Mouse (Mus musculus): ENCODE results near the gene Tmem82. TPM values are rescaled to one million over a fixed set of nuclear protein-coding genes. Genes with fewer than 3 reads are reported as not detected.
"Not testable (repeated sequence)": the region's sequence is repeated elsewhere in the genome, so short reads cannot be mapped to it uniquely, and the experiment has no call there.

Tmem82 gene
- total RNA-seq, 2 experiments from 2014 or later = 0.37 to 0.56 TPM

- peak; percentile 73 to 88 for DNase-seq (ENCODE audit: low spot score in 2 of 2)
- Histone ChIP-seq H3K4me3 (no peak overlapping the region; the same call in 1 of the 2 replicates), H3K27ac (no peak overlapping the region; the same call in 1 of the 2 replicates)
- peak; percentile 99 for TF ChIP-seq CTCF (conservative IDR thresholded peaks at IDR 0.05)
Measured at GRCm38 (mm10) chr4:141574789-141575702, 43.4 kb downstream of the Tmem82 start.

DNA sequence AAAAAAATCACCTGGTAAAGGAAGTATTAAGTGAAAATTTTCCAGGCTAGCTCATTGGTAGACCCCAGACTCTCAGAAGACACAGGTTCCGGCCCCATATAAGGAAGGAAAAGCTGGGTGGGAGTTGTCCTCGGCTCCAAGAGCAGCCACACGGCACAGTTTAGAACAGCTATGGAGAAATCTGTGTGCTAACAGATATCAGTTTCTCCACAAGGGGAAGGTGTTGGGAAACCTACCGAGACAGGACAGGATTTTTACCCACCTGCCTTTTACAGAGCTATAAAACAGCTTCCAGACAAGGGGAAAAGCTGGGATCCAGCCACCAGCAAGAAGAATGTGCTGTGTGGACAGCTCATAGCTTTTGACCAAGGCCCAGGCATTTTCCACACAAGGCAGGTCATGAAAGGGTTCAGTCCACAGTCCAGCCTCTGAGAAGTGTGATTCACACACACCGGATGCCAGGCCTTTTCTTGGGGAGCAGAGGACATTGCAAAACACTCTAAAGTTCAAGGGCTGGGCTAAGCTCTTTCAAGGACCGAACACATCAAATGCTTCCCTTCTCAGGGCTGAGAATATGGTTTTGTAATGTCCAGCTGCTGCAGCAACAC is 45.0 kb downstream of the Tmem82 start:
- H3K27ac ChIP-seq = no peak overlapping the region
- TF ChIP-seq CTCF (conservative IDR thresholded peaks at IDR 0.05) = no peak; the same call in 1 of the 2 replicates
- no peak overlapping the region for H3K4me3 ChIP-seq
- no peak for DNase-seq (ENCODE audit: low spot score in 2 of 2)

GRCm38 (mm10) chr4:141572668-141573358 is 45.6 kb downstream of the Tmem82 start:
- Histone ChIP-seq H3K27ac (no peak overlapping the region), H3K4me3 (no peak overlapping the region)
- DNase-seq (ENCODE audit: low spot score in 2 of 2) = no peak
- TF ChIP-seq CTCF (conservative IDR thresholded peaks at IDR 0.05) = no peak

DNA sequence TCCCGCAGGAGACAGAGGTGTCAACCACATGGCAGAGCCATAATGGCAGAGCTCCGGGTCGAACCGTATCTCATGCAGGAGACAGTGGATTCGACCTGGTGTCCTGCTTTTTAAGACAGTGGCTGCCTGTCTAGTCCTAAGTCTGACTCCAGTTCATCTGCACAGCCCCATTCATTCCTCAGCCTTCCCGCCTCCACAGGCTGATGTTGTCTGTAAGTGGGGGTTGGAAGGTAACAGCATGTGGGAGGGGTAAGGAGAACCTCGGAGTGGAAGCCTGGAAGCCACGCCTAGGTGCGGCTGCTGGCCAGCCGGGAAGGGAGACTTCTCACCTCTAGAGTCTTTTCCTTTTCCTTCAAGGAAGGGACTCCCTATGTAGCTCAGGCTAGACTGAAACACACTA is 46.5 kb downstream of the Tmem82 start:
- no peak overlapping the region for H3K4me3 ChIP-seq
- no peak for DNase-seq (ENCODE audit: low spot score in 2 of 2)
- no peak overlapping the region for H3K27ac ChIP-seq
- no peak for TF ChIP-seq CTCF (conservative IDR thresholded peaks at IDR 0.05)

GRCm38 (mm10) chr4:141571337-141571739 is 47.1 kb downstream of the Tmem82 start:
- no peak overlapping the region for H3K4me3 ChIP-seq
- no peak overlapping the region for H3K27ac ChIP-seq
- TF ChIP-seq CTCF (conservative IDR thresholded peaks at IDR 0.05) = no peak
- DNase-seq (ENCODE audit: low spot score in 2 of 2) = no peak

GRCm38 (mm10) chr4:141570821-141571220 is 47.6 kb downstream of the Tmem82 start:
- no peak for DNase-seq (ENCODE audit: low spot score in 2 of 2)
- H3K27ac ChIP-seq = no peak overlapping the region
- no peak overlapping the region for H3K4me3 ChIP-seq
- TF ChIP-seq CTCF (conservative IDR thresholded peaks at IDR 0.05) = no peak

DNA sequence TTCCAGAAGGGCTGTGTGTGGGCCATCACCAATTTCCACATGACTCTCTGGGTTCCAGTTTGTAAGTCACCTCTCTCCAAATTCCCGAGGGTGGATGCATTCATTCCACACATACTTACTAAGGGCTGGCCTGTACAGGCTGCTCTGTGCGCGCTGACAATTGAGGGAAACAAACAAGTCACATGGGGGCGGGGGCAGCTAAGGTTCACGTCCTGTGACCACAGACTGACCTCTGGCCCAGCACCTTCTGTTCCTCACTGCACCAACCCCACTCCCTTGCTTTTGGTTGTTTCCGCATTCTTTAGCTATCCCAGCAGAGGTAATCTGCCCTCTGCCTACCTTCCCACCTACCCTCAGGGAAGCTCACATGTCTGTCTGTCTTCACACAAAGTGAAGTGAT is 48.4 kb downstream of the Tmem82 start:
- TF ChIP-seq CTCF (conservative IDR thresholded peaks at IDR 0.05) = no peak
- H3K4me3 ChIP-seq = no peak overlapping the region
- H3K27ac ChIP-seq = 0 out of 2 replicates have a peak overlapping the region, but pooled peaks have one; percentile 18
- DNase-seq (ENCODE audit: low spot score in 2 of 2) = no peak

- Histone ChIP-seq H3K27ac (no peak overlapping the region), H3K4me3 (no peak overlapping the region)
- TF ChIP-seq CTCF (conservative IDR thresholded peaks at IDR 0.05) = no peak
- no peak for DNase-seq (ENCODE audit: low spot score in 2 of 2)
Measured at GRCm38 (mm10) chr4:141568966-141569365, 49.5 kb downstream of the Tmem82 start.

DNA sequence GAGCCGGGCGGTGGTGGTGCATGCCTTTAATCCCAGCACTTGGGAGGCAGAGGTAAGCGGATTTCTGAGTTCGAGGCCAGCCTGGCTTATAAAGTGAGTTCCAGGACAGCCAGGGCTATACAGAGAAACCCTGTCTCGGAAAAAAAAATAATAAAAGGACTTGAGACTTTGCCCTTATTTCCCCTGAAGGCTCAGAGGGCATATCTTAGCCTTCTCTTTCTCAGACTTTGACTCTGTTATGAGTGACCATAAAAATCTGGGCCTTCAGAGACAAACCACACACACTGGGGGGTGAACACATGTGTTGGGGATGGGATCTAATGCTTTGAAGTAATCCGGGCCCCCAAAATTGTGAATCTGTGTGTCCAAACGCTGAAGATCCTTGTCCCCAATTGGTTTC is 51.3 kb downstream of the Tmem82 start:
- H3K4me3 ChIP-seq; H3K27ac ChIP-seq; DNase-seq (ENCODE audit: low spot score in 2 of 2): not testable (repeated sequence)

GRCm38 (mm10) chr4:141566187-141566586 is 52.2 kb downstream of the Tmem82 start:
- no peak overlapping the region for H3K4me3 ChIP-seq
- peak overlapping the region; percentile 43; the same call in 1 of the 2 replicates for H3K27ac ChIP-seq
- DNase-seq (ENCODE audit: low spot score in 2 of 2) = no peak
- TF ChIP-seq CTCF (conservative IDR thresholded peaks at IDR 0.05) = no peak

- Histone ChIP-seq H3K4me3 (no peak overlapping the region), H3K27ac (peak overlapping the region; percentile 43; the same call in 1 of the 2 replicates)
- TF ChIP-seq CTCF (conservative IDR thresholded peaks at IDR 0.05) = no peak
- DNase-seq (ENCODE audit: low spot score in 2 of 2) = no peak
Measured at GRCm38 (mm10) chr4:141565325-141565724, 53.1 kb downstream of the Tmem82 start.

DNA sequence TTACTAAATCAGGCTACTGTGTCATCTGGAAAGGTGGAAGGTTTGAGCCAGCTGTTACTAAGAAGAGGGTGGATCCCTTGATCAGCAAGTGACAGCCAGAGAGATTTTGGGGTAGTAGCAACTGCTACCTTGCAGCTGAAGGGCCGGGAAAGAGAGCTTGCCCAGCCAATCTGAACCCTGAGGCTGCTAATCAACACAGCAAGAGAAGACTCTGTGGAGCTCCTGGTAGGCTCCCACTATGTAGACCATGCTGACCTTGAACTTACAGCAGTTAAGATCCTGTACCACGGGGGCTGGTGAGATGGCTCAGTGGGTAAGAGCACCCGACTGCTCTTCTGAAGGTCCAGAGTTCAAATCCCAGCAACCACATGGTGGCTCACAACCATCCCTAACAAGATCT is 53.8 kb downstream of the Tmem82 start:
- TF ChIP-seq CTCF (conservative IDR thresholded peaks at IDR 0.05) = no peak
- H3K27ac ChIP-seq = 0 out of 2 replicates have a peak overlapping the region, but pooled peaks have one; percentile 28

DNA sequence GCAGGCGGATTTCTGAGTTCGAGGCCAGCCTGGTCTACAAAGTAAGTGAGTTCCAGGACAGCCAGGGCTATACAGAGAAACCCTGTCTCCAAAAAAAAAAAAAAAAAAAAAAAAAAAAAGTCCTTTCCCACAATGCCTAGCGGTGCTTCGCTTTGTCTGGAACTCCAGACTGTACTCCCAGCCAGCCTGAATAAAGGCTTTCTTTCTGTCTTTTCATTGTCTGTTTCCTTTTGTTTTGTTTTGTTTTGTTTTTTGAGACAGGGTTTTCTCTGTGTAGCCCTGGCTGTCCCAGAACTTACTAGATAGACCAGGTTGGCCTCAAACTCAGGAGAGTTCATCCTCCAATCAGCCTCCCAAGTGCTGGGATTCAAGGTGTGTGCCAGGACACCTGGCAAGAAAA is 54.2 kb downstream of the Tmem82 start:
- TF ChIP-seq CTCF (conservative IDR thresholded peaks at IDR 0.05) = no peak
- Histone ChIP-seq H3K27ac (no peak overlapping the region), H3K4me3 (no peak overlapping the region)
- DNase-seq (ENCODE audit: low spot score in 2 of 2) = no peak

More for the DNA sequence above, 53.8 kb downstream of the Tmem82 start:
- no peak overlapping the region for H3K4me3 ChIP-seq
- DNase-seq (ENCODE audit: low spot score in 2 of 2) = no peak

Other genes with a start within 250 kb of the Tmem82 start
- not detected for gene Clcnka, start 219.9 kb downstream of the Tmem82 start, total RNA-seq (2021)
- not detected for gene Clcnkb, start 202.6 kb downstream of the Tmem82 start, total RNA-seq (2021)
- under 1 TPM in 1 of 2 experiments, not detected in 1; 0.12 TPM for gene Hspb7, start 197.9 kb downstream of the Tmem82 start, total RNA-seq (2021)
- gene Srarp, start 182.5 kb downstream of the Tmem82 start, total RNA-seq (2021) = 1 to 10 TPM; 4.1 to 5.3 TPM
- gene Zbtb17, start 174.0 kb downstream of the Tmem82 start, total RNA-seq (2021) = 10 to 100 TPM; 33.8 to 34.6 TPM
- gene Spen, start 80.0 kb downstream of the Tmem82 start, total RNA-seq (2021) = 10 to 100 TPM; 56.0 to 68.1 TPM
- under 1 TPM; 0.47 to 0.90 TPM for gene Fblim1, start 12.5 kb downstream of the Tmem82 start, total RNA-seq (2021)
- 1 to 10 TPM; 1.6 to 3.6 TPM for gene Slc25a34, start 5.2 kb upstream of the Tmem82 start, total RNA-seq (2021)
- gene Plekhm2, start 46.3 kb upstream of the Tmem82 start, total RNA-seq (2021) = 10 to 100 TPM; 74.1 to 80.6 TPM
- not detected for gene Rsc1a1, start 67.0 kb upstream of the Tmem82 start, total RNA-seq (2021)
- 10 to 100 TPM; 42.8 to 50.1 TPM for gene Ddi2, start 104.8 kb upstream of the Tmem82 start, total RNA-seq (2021)
- not detected for gene Agmat, start 128.0 kb upstream of the Tmem82 start, total RNA-seq (2021)
- 10 to 100 TPM; 45.3 to 45.4 TPM for gene Dnajc16, start 172.3 kb upstream of the Tmem82 start, total RNA-seq (2021)
- gene Casp9, start 175.0 kb upstream of the Tmem82 start, total RNA-seq (2021) = 10 to 100 TPM; 25.2 to 25.6 TPM
- not detected for gene Cela2a, start 207.5 kb upstream of the Tmem82 start, total RNA-seq (2021)
- gene Ctrc, start 227.7 kb upstream of the Tmem82 start, total RNA-seq (2021) = not detected